Mouse (Mus musculus) myocyte (in vitro differentiated cells): ENCODE data around the gene Edn2. TPM values are rescaled to one million over a fixed set of nuclear protein-coding genes. Genes with fewer than 3 reads are reported as not detected.

Experiments used
- H3K27me3 ChIP-seq: one replicate; pipeline ENCODE4 v1.6.1; 2011; ENCODE audit not compliant: control insufficient read depth, insufficient read depth, insufficient read length
- H3K36me3 ChIP-seq: one replicate; pipeline ENCODE4 v1.6.1; 2011; ENCODE audit not compliant: control insufficient read depth, insufficient read depth
- H3K4me2 ChIP-seq: one replicate; pipeline ENCODE4 v1.6.1; 2011; ENCODE audit warnings: low read depth, control low read depth
- H3K4me3 ChIP-seq: one replicate; pipeline ENCODE4 v1.5.1; 2011; ENCODE audit warnings: mild to moderate bottlenecking, control low read depth, moderate library complexity
- H3K79me2 ChIP-seq: one replicate; pipeline ENCODE4 v1.6.1; 2011; ENCODE audit not compliant: control insufficient read depth, insufficient read depth
- H3ac ChIP-seq: one replicate; pipeline ENCODE4 v1.6.1; 2011; ENCODE audit not compliant: control insufficient read depth, insufficient read length
- CEBPB ChIP-seq: IDR thresholded peaks from 2 replicates; pipeline ENCODE4 v1.6.1; 2011; ENCODE audit warnings: mild to moderate bottlenecking, moderate library complexity; ENCODE audit not compliant: poor library complexity, insufficient read depth, severe bottlenecking
- E2F4 ChIP-seq: IDR thresholded peaks from one replicate; pipeline ENCODE4 v1.6.1; 2011; ENCODE audit warnings: mild to moderate bottlenecking, control low read depth, moderate library complexity; ENCODE audit not compliant: insufficient read depth
- MAX ChIP-seq: IDR thresholded peaks from one replicate; pipeline ENCODE4 v1.6.1; 2011; ENCODE audit warnings: low read depth, mild to moderate bottlenecking, control low read depth
- MYOD1 ChIP-seq, 3 experiments: IDR thresholded peaks; one replicate each; pipeline ENCODE4 v1.6.1; 2011; ENCODE audit warnings: control low read depth in 2 of 3, low read depth in 2 of 3, mild to moderate bottlenecking in 2 of 3, moderate library complexity in 1 of 3; ENCODE audit not compliant: insufficient read length in 2 of 3, control insufficient read depth in 1 of 3
- MYOG ChIP-seq, 3 experiments: IDR thresholded peaks; one replicate each; pipeline ENCODE4 v1.6.1; 2011; ENCODE audit warnings: control low read depth in 2 of 3, low read depth in 2 of 3, mild to moderate bottlenecking in 2 of 3; ENCODE audit not compliant: insufficient read length in 2 of 3, control insufficient read depth in 1 of 3, insufficient read depth in 1 of 3
- POLR2A ChIP-seq: IDR thresholded peaks from one replicate; pipeline ENCODE4 v1.6.1; 2011; ENCODE audit warnings: low read depth, mild to moderate bottlenecking, control low read depth, moderate library complexity; ENCODE audit not compliant: insufficient read length
- POLR2AphosphoS2 ChIP-seq: IDR thresholded peaks from one replicate; pipeline ENCODE4 v1.6.1; 2011; ENCODE audit warnings: low read depth, control low read depth; ENCODE audit not compliant: insufficient read length
- REST ChIP-seq: IDR thresholded peaks from one replicate; pipeline ENCODE4 v1.6.1; 2011; ENCODE audit warnings: mild to moderate bottlenecking, control low read depth, moderate library complexity; ENCODE audit not compliant: insufficient read depth, insufficient read length
- SRF ChIP-seq: IDR thresholded peaks from one replicate; pipeline ENCODE4 v1.6.1; 2011; ENCODE audit warnings: low read depth; ENCODE audit not compliant: control insufficient read depth, insufficient read length
- TCF12 ChIP-seq: IDR thresholded peaks from one replicate; pipeline ENCODE4 v1.6.1; 2011; ENCODE audit warnings: mild to moderate bottlenecking, control low read depth; ENCODE audit not compliant: poor library complexity, insufficient read depth, severe bottlenecking
- TCF3 ChIP-seq: IDR thresholded peaks from one replicate; pipeline ENCODE4 v1.6.1; 2011; ENCODE audit warnings: low read depth, control low read depth; ENCODE audit not compliant: insufficient read length
- USF1 ChIP-seq: IDR thresholded peaks from one replicate; pipeline ENCODE4 v1.6.1; 2011; ENCODE audit warnings: low read depth, mild to moderate bottlenecking, control low read depth, moderate library complexity
- polyA plus RNA-seq: library from polyadenylated mRNA; unstranded; fragments of >200 nt; fragmentation: generic; extraction: Trizol; gene quantifications from one replicate; pipeline ENCODE4 v1.2.1, GENCODE M21; 2012; ENCODE audit warnings: missing spikeins

Edn2 gene
- polyA plus RNA-seq, 1 experiment, result not detected

DNA sequence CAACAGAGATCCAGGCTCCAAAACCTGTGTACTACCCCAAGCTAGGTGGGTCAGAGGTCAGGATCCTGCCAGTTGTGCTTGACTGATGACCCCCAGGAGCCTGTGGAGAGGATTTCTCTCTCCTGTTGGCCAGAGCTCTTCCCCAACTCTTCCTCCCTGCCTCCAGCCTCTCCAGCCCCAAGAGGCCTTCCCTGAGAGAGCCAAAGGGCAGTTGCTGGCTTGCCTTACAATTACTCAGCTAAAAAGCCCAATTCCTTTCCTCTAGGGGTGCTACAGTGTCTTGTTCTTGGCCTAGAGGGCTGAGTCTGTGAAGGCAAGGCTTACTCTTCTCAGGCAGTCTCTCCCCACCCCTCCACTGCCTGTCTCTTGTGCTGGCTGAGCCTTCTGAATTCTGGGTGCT lies 34.0 kb downstream of the Edn2 start:
- H3K79me2 ChIP-seq, result no peaks in the 10 kb centered on the region
- no peaks in the 10 kb centered on the region for H3K36me3 ChIP-seq
- TF ChIP-seq MYOG (IDR thresholded peaks at IDR 0.05; ENCODE audit: control insufficient read depth in 1 of 3, insufficient read depth in 1 of 3, insufficient read length in 2 of 3, low read depth in 2 of 3), result no peak
- no peak for TF ChIP-seq TCF12
- no peak for TF ChIP-seq POLR2AphosphoS2
- TF ChIP-seq USF1, result no peak
- TF ChIP-seq MYOD1 (IDR thresholded peaks at IDR 0.05; ENCODE audit: control insufficient read depth in 1 of 3, insufficient read length in 2 of 3, low read depth in 2 of 3), result no peak
- TF ChIP-seq REST, result no peak
- TF ChIP-seq POLR2A, result no peak
- TF ChIP-seq TCF3, result no peak
- TF ChIP-seq MAX, result no peak
- no peak for TF ChIP-seq CEBPB
- TF ChIP-seq SRF, result no peak
- no peak overlapping the region for H3ac ChIP-seq
- H3K4me2 ChIP-seq, result no peak overlapping the region
- no peaks in the 10 kb centered on the region for H3K27me3 ChIP-seq
- no peak overlapping the region for H3K4me3 ChIP-seq

DNA sequence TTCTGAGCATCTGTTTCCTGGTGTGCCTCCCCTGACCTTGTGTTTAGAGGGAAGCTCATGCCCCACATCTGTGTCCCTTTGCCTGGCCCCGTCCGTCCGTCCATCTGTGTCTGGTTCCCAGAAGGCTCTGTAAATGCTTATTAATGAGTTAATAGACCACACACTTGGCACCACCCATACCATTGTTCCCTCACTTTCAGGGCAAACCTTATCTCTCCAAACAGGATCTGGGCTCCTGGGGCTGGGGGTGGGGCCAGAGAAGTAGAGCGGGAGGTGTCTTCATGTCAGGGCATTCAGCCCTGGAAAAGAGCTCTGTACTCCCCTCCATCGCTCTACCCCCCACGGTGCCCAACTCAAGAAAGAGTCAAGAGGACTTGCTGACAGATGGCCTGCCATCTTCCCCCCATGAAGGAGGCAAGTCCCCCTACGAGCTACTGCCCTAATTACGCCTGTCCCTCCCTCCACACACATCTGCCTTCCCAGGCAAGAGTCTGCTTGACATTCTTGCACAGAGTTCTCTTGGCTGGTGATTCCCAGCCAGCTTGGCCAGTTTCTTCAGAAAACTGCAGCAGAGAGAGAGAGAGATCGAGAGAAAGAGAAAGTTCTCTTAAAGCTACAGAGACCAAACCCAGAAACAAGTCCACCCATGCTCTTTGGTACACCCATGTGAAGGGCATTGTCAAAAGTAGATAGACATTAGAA lies 38.3 kb downstream of the Edn2 start:
- no peak overlapping the region for H3K4me3 ChIP-seq
- no peak for TF ChIP-seq CEBPB
- TF ChIP-seq POLR2AphosphoS2, result no peak
- no peak for TF ChIP-seq MAX
- no peak for TF ChIP-seq E2F4
- TF ChIP-seq REST, result no peak
- no peak for TF ChIP-seq SRF
- no peak for TF ChIP-seq POLR2A
- no peak for TF ChIP-seq MYOG (IDR thresholded peaks at IDR 0.05; ENCODE audit: control insufficient read depth in 1 of 3, insufficient read depth in 1 of 3, insufficient read length in 2 of 3, low read depth in 2 of 3)
- no peak for TF ChIP-seq TCF3
- no peak for TF ChIP-seq USF1
- no peak for TF ChIP-seq TCF12
- no peak for TF ChIP-seq MYOD1 (IDR thresholded peaks at IDR 0.05; ENCODE audit: control insufficient read depth in 1 of 3, insufficient read length in 2 of 3, low read depth in 2 of 3)
- H3ac ChIP-seq, result no peak overlapping the region
- H3K36me3 ChIP-seq, result no peaks in the 10 kb centered on the region
- H3K79me2 ChIP-seq, result no peaks in the 10 kb centered on the region
- no peak overlapping the region for H3K4me2 ChIP-seq
- H3K27me3 ChIP-seq, result no peaks in the 10 kb centered on the region

DNA sequence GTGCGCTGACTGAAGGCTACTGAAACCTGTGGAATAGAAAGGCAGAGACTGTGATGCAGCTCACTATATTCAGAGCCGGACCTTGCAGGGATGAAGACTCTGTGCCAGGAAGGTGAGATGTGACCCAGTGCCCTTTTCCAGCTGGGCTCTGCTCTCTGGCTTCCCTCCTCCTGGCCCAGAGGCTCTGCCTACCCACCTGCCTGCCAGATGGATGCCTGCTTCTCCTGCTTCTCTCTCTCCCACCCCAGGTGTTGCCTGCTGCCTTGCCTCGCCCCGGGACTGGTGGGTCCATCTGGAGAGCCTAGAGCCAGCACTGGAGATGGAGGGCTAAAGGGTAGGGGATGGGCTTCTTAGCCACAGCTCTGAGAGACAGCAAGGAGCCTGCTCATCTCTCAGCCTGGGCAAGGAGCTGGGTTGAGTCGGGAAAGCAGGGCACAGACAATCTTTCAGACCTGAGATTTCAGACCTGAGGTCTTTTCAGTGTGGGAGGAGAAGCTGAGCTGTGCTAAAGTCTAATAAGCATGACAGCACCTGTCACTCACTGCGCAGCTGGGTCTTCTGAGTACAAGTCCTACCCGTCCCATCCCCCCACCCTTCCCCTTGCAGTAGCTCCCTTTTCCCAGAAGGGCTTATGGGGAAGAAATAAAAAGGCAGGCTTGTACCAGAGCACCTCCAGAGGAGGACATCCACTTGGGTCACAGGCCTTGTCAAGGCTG lies 39.7 kb downstream of the Edn2 start:
- H3K4me3 ChIP-seq, result no peak overlapping the region
- TF ChIP-seq POLR2A, result no peak
- no peak for TF ChIP-seq SRF
- H3K79me2 ChIP-seq, result no peaks in the 10 kb centered on the region
- no peaks in the 10 kb centered on the region for H3K27me3 ChIP-seq
- H3ac ChIP-seq, result no peak overlapping the region
- H3K4me2 ChIP-seq, result no peak overlapping the region
- H3K36me3 ChIP-seq, result no peaks in the 10 kb centered on the region

DNA sequence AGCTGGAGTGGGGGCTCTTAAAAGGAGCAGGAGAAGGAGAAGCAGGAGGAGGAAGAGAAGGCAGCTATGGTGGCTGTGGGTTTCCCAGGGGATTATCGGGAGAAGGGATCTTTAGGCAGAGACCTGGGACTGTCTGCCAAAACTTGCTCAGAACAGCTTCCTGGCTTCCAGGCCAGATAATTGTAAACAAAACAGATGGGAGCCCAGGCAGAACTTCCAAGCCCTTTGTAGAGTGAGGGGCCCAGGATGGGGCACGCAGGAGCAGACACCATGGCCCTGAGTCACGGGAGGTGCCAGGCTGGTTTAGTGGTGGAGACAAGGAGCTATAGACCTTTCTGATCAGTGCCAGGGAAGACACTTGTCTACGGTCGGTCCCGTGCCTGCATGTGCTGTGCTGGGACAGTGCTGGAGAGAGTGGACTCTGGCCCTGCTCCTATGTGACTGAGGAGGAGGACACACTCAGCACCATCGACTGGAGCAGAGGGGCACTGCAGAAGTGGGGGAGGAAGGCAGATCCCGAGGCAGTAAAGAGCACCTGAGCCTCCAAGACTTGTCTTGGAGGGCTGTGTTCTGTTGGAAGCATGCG lies 43.4 kb downstream of the Edn2 start:
- Histone ChIP-seq H3K27me3 (no peaks in the 10 kb centered on the region), H3K4me2 (no peak overlapping the region), H3K4me3 (no peak overlapping the region), H3K79me2 (no peaks in the 10 kb centered on the region), H3K36me3 (no peaks in the 10 kb centered on the region), H3ac (no peak overlapping the region)
- no peak for TF ChIP-seq CEBPB
- TF ChIP-seq MAX, result no peak
- no peak for TF ChIP-seq MYOD1 (IDR thresholded peaks at IDR 0.05; ENCODE audit: control insufficient read depth in 1 of 3, insufficient read length in 2 of 3, low read depth in 2 of 3)
- no peak for TF ChIP-seq MYOG (IDR thresholded peaks at IDR 0.05; ENCODE audit: control insufficient read depth in 1 of 3, insufficient read depth in 1 of 3, insufficient read length in 2 of 3, low read depth in 2 of 3)
- no peak for TF ChIP-seq POLR2A
- TF ChIP-seq USF1, result no peak
- TF ChIP-seq POLR2AphosphoS2, result no peak
- TF ChIP-seq TCF3, result no peak
- no peak for TF ChIP-seq TCF12
